Mouse (Mus musculus) intestine, embryonic 16.5 days (tissue): ENCODE measurements at regions not wholly inside any gene's neighbourhood (a gene's known extent, or its start where the extent isn't known, plus 50 kb on each side); places are given as distances from the start of the nearest gene placed in this dataset.

ENCODE experiments used
- ATAC-seq: fragments of 200-750 bp; cut with Nextera tagmentation; 2 replicates; pipeline ENCODE4 v1.8.0; 2017; ENCODE audit warnings: moderate TSS enrichment, moderate library complexity
- H3K27ac ChIP-seq: fragments of 300-500 bp; sonication (generic); 2 replicates; pipeline ENCODE4 v1.5.1; 2014; ENCODE audit warnings: mild to moderate bottlenecking, low read length
- H3K27me3 ChIP-seq: fragments of 300-500 bp; sonication (generic); replicated peaks from 2 replicates; pipeline ENCODE4 v1.6.1; 2014; ENCODE audit warnings: low read length, control low read depth, mixed read lengths; ENCODE audit not compliant: control insufficient read depth, insufficient read depth
- H3K36me3 ChIP-seq: fragments of 300-500 bp; sonication (generic); 2 replicates; pipeline ENCODE4 v1.6.1; 2014; ENCODE audit warnings: low read length, control low read depth; ENCODE audit not compliant: control insufficient read depth, insufficient read depth
- H3K4me1 ChIP-seq: fragments of 300-500 bp; sonication (generic); 2 replicates; pipeline ENCODE4 v1.6.1; 2014; ENCODE audit warnings: low read length, control low read depth, mixed read lengths; ENCODE audit not compliant: control insufficient read depth, insufficient read depth
- H3K4me2 ChIP-seq: fragments of 300-500 bp; sonication (generic); 2 replicates; pipeline ENCODE4 v1.6.1; 2014; ENCODE audit warnings: low read depth, low read length, control low read depth
- H3K4me3 ChIP-seq: fragments of 300-500 bp; sonication (generic); 2 replicates; pipeline ENCODE4 v1.5.1; 2014; ENCODE audit warnings: mild to moderate bottlenecking, low read length
- H3K9ac ChIP-seq: fragments of 300-500 bp; sonication (generic); 2 replicates; pipeline ENCODE4 v1.6.1; 2014; ENCODE audit warnings: low read depth, low read length
- H3K9me3 ChIP-seq: fragments of 300-500 bp; sonication (generic); 2 replicates; pipeline ENCODE4 v1.6.1; 2016; ENCODE audit warnings: low read length, control low read depth; ENCODE audit not compliant: control insufficient read depth
- WGBS: fragments of 180-500 bp; shearing (Covaris S2); extraction: QIAGEN DNeasy Blood & Tissue Kit; methylation state at CpG from one replicate; pipeline ENCODE4 v1.1.7; 2014; 5-methylcytosine and 5-hydroxymethylcytosine counted together

DNA sequence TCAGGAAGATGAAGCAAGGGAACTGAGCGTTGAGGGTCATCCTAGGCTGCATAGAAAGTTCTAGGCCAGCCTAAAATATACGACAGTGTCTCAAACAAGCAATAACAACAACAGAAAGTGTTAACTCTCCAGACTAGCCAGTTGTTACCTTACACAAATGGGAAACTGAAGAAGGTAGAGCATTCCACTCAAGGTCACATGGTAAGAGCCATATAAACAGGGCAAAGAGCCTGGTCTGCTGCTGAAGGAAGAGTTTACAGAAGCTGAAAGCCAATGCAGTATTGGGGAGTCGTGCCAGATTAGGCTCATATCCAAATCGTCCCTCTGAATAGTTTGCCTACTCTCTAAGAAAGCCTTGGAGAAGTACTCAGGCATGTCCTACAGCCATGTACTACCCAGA lies 59.6 kb upstream of the Trabd2b start:
- no peak overlapping the region for H3K4me3 ChIP-seq
- ATAC-seq: peak; percentile 57
- no peaks in the 10 kb centered on the region for H3K36me3 ChIP-seq
- no peaks in the 10 kb centered on the region for H3K27me3 ChIP-seq
- peaks cover 6% of the 10 kb centered on the region; the same call in 1 of the 2 replicates for H3K4me1 ChIP-seq
- 60% methylated on average over 4 of the region's 4 CpGs for WGBS
- no peak overlapping the region for H3K4me2 ChIP-seq
- H3K27ac ChIP-seq: no peak overlapping the region
- no peak overlapping the region for H3K9ac ChIP-seq
- no peaks in the 10 kb centered on the region for H3K9me3 ChIP-seq

DNA sequence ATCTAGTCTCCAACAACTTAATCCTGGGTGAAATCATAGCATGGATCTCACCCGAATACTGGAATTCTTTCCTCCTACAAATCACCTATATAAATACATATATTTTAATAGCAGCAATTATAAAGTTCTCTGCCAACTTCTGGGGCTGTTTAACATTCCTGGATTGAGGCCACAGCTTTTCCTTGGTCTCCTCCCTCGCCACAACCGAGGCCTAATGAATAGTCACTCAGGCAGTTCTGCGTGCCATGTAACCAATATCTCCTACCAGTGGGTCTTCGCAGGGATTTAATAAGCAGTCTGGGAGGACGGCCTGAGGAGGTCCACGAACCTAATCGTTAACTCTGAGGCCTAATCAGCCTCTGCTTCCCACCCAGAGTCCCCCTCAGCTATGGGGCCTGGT lies 56.9 kb upstream of the Trabd2b start:
- peaks cover 6% of the 10 kb centered on the region; the same call in 1 of the 2 replicates for H3K4me1 ChIP-seq
- no peak overlapping the region for H3K27ac ChIP-seq
- H3K4me3 ChIP-seq: no peak overlapping the region
- ATAC-seq: no peak
- no peaks in the 10 kb centered on the region for H3K36me3 ChIP-seq
- no peak overlapping the region for H3K9ac ChIP-seq
- H3K4me2 ChIP-seq: no peak overlapping the region
- H3K9me3 ChIP-seq: no peaks in the 10 kb centered on the region
- no peaks in the 10 kb centered on the region for H3K27me3 ChIP-seq
- WGBS: 76% methylated on average over 8 of the region's 8 CpGs

DNA sequence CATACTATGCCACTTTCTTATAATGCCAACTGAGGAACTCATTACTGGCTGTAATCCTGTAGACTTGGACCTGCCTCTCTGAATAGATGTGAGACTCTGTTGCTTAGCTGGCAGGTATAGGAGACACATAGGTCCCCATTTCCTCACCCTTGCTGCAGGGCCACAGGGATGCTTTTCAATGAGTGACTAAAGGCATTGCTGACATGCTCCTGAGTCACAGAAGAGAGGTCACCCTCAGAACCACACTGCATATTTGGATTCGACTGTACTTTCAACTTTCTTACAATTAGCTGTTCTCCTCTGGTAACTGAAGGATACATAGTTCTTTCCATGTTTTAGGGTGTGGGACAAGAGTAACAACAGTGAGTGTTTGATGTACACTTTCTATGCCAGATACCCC lies 55.2 kb upstream of the Trabd2b start:
- H3K4me1 ChIP-seq: peaks cover 6% of the 10 kb centered on the region; the same call in 1 of the 2 replicates
- H3K9ac ChIP-seq: no peak overlapping the region
- no peak for ATAC-seq
- WGBS: 71% methylated on average over 1 of the region's 1 CpGs
- H3K4me3 ChIP-seq: no peak overlapping the region
- no peaks in the 10 kb centered on the region for H3K9me3 ChIP-seq
- H3K36me3 ChIP-seq: no peaks in the 10 kb centered on the region
- no peak overlapping the region for H3K27ac ChIP-seq
- no peaks in the 10 kb centered on the region for H3K27me3 ChIP-seq
- H3K4me2 ChIP-seq: no peak overlapping the region

DNA sequence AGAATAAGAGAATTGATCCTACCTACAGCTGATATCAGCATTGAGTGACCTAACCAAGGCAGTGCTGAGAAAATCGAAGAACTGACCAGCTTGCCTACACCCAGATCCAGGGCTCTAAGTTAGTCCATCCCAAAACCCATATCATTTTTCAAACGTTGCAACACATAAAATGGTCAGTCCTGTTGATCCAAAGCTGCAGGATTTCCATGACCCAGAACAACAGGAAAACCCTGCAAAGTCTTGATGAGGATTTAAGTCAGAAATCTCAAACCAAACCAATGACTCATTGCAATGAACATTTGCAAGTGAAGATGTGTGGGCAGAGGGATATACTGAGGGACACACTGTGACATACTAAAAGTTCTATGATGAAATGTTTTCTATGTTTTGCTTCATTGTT lies 53.5 kb upstream of the Trabd2b start:
- no peak for ATAC-seq
- Histone ChIP-seq H3K36me3 (no peaks in the 10 kb centered on the region), H3K27ac (no peak overlapping the region), H3K27me3 (no peaks in the 10 kb centered on the region), H3K4me3 (no peak overlapping the region), H3K4me1 (no peaks in the 10 kb centered on the region), H3K4me2 (no peak overlapping the region), H3K9ac (no peak overlapping the region), H3K9me3 (no peaks in the 10 kb centered on the region)
- 74% methylated on average over 2 of the region's 2 CpGs for WGBS
